Mouse (Mus musculus) adrenal gland, adult 8-10 months (tissue): ENCODE measurements around the gene H2-T22. TPM values are rescaled to one million over a fixed set of nuclear protein-coding genes. Genes with fewer than 3 reads are reported as not detected.

ENCODE experiments used
- DNase-seq: peaks from one replicate; pipeline ENCODE4 v3.0.0; 2022
- total RNA-seq, 4 experiments: library from RNA; stranded (reverse); gene quantifications; 2 replicates each; pipeline ENCODE4 v1.2.4; 2022

The H2-T22 gene
- total RNA-seq, 4 experiments from 2014 or later, result 33.8 to 65.4 (median 46.3) TPM

DNA sequence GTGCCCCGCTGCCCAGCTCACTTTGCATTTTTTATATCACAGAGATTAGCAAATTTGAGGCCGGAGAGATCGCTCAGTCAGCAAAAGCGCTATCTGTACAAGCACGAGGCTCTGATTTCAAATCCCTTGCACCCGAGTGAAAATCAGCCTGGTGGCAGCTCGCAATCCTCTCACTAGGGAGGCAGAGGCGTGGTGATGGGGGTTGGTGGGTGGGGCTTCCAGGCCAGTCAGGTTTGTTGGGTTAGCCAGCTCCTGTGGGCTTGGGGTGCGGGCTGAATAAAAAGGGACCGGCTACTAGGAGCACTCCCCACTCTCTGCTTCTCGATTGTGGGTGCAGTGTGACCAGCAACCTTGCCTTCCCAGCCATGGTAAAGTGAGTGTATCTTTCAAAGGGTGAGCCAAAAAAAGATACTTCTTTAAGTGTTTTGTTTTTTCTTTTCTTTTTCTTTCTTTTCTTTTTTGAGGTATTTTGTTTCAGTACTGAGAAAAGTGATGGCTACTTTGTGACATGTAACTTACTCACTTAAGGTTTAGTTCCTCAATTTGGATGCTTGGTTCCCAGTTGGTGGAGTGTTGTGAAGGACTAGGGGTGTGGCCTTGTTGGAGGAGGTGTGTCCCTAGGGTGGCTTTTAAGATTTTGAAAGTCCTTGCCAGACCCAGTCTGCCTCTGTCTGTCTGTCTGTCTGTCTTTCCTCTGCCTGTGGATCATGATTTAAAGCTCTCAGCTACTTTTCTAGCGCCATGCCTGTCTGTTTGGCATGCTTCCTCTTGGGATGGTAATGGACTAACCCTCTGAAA is 44.6 kb downstream of the H2-T22 start:
- DNase-seq, result no peak

DNA sequence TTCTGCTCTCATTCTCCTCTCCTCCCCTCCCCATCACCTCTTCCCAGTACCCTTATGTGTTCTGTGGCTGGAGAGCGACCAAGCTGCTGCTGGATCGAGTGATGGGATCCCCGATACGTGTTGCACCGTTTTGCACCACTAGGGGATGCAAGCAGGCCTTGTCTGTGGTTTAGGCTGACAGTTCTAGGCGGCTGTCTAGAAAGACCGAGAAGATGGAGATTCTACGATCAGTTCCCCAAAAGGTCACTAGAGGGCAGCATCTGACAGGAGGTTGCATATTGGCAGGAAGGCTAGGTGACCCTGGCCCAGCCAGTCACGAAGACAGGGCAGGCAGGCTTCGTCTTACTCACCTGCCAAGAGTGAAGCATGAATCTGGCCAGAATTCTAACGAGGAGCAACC is 45.6 kb downstream of the H2-T22 start:
- DNase-seq, result peak; percentile 94

DNA sequence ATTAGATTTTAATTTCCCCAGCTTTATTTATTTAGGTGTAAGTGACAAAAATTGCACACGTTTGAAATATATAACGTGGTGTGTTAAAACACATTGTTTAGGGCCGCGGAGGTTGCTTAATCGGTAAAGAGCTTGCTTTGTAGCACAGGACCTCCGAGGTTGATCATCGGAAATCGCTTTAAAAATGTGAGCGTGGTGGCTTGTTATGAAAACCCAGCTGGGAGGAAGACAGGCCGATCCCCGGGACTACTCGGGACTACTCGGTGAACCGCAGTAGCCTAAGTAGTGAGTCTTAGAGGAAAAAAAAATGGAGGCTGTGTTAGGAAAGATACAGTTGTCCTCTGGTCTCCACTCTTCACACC is 47.7 kb downstream of the H2-T22 start:
- DNase-seq, result no peak

DNA sequence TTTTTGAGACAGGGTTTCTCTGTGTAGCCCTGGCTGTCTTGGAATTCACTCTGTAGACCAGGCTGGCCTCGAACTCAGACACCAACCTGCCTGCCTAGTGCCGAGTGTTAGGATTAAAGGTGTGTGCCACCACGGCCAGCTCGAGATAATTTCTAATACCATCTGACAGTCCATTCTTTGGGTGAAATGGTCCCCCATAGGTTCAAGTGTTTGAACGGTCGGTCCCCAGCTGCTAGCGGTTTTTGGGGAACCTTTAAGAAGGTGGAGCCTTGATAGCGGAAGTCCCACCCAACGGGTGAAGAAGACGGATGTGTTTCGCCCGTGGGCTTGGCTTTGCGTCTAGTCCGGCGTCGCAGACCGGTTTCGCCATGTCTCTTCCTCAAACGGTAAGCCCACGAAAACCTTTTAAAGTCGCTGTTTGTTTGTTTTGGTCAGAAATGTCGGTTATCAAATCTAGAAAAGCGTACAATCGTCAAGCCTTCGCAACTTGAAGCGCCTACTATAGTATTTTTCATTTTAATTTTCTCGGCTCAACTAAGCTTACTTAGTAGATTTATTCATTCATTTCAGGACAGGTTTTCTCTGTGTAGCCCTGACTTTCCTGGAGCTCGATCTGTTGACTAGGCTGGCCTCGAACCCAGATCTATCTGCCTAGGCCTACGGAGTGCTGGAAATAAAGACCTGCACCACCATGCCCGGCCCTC is 48.2 kb downstream of the H2-T22 start:
- peak; percentile 78 for DNase-seq

DNA sequence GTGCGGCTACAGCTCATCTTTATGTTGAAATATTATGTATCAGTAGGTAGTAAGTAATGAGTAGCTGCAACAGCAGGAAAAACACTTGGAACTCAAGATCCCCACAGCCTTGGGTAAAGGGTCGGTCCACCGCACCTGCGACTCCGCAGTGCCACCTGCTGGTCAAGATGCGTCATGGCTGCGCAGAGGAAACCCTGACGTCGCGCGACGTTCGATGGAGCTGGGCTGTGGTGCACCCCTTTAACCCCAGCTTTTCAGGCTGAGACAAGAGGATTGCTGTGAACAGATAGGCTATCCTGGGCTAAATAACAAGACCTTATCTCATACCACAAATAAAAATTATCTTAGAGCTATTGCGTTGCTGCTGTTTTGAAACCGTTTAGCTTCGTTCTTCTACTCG is 48.9 kb downstream of the H2-T22 start:
- DNase-seq, result peak; percentile 47

DNA sequence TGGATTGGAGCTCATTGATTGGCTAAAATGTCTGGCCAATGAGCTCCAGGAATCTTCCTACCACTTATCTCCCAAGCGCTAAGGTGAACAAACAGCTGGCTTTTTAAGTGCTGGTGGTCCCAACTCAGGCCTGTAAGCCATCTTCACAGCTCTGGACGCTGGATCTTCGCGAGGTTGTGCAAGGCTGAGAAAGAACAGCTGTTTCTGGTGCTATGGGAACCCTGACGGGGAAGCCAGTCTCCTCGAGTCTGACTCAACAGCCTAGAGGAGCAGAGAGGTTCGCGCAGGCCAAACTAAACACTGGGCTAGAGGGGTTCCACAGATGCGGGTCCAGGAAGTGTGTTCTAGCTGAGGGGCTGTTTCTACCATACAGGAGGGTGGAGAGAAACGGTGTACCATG is 50.8 kb downstream of the H2-T22 start:
- no peak for DNase-seq

Other genes starting within 250 kb of the H2-T22 start
- gene Ier3, start 221.1 kb downstream of the H2-T22 start, total RNA-seq, result 10 to 100 TPM in 3 of 4 experiments, 1 to 10 TPM in 1; 8.3 to 19.3 (median 13.7) TPM
- 100 to 1,000 TPM in 2 of 4 experiments, 10 to 100 TPM in 2; 57.2 to 117 (median 94.8) TPM for gene Flot1, start 219.5 kb downstream of the H2-T22 start, total RNA-seq
- gene Tubb5, start 204.4 kb downstream of the H2-T22 start, total RNA-seq, result 100 to 1,000 TPM; 141 to 168 (median 159) TPM
- gene Mdc1, start 201.2 kb downstream of the H2-T22 start, total RNA-seq, result 10 to 100 TPM; 20.9 to 28.2 (median 24.1) TPM
- 1 to 10 TPM; 2.5 to 5.4 (median 5.0) TPM for gene Nrm, start 181.4 kb downstream of the H2-T22 start, total RNA-seq
- 10 to 100 TPM; 35.4 to 47.9 (median 40.0) TPM for gene Ppp1r18, start 177.2 kb downstream of the H2-T22 start, total RNA-seq
- 10 to 100 TPM; 40.6 to 57.8 (median 52.0) TPM for gene Dhx16, start 162.9 kb downstream of the H2-T22 start, total RNA-seq
- 10 to 100 TPM; 33.1 to 46.5 (median 40.3) TPM for gene 2310061I04Rik, start 145.3 kb downstream of the H2-T22 start, total RNA-seq
- 10 to 100 TPM; 34.8 to 61.0 (median 44.9) TPM for gene Atat1, start 132.7 kb downstream of the H2-T22 start, total RNA-seq
- 100 to 1,000 TPM in 2 of 4 experiments, 10 to 100 TPM in 2; 81.7 to 102 (median 99.4) TPM for gene Mrps18b, start 126.4 kb downstream of the H2-T22 start, total RNA-seq
- gene Ppp1r10, start 126.3 kb downstream of the H2-T22 start, total RNA-seq, result 100 to 1,000 TPM in 1 of 4 experiments, 10 to 100 TPM in 3; 65.5 to 105 (median 89.6) TPM
- gene Abcf1, start 73.0 kb downstream of the H2-T22 start, total RNA-seq, result 100 to 1,000 TPM in 1 of 4 experiments, 10 to 100 TPM in 3; 87.1 to 104 (median 93.9) TPM
- 10 to 100 TPM; 52.4 to 65.5 (median 59.7) TPM for gene Gnl1, start 62.9 kb downstream of the H2-T22 start, total RNA-seq
- gene Prr3, start 62.5 kb downstream of the H2-T22 start, total RNA-seq, result 10 to 100 TPM; 19.0 to 38.5 (median 27.2) TPM
- 1 to 10 TPM; 6.0 to 9.2 (median 6.9) TPM for gene H2-T24, start 22.2 kb downstream of the H2-T22 start, total RNA-seq
- 100 to 1,000 TPM in 1 of 4 experiments, 10 to 100 TPM in 3; 65.8 to 110 (median 93.4) TPM for gene H2-T23, start 9.9 kb downstream of the H2-T22 start, total RNA-seq
- under 1 TPM in 2 of 4 experiments, not detected in 2; 0.17 to 0.30 TPM for gene Gm6034, start 214 bp upstream of the H2-T22 start, total RNA-seq
- 1 to 10 TPM; 5.8 to 7.9 (median 6.7) TPM for gene Gm11127, start 15.6 kb upstream of the H2-T22 start, total RNA-seq
- gene Gm19684, start 78.9 kb upstream of the H2-T22 start, total RNA-seq, result 1 to 10 TPM in 1 of 4 experiments, under 1 TPM in 3; 0.23 to 1.1 (median 0.58) TPM
- under 1 TPM in 2 of 4 experiments, not detected in 2; 0.62 to 0.65 TPM for gene Gm7030, start 86.7 kb upstream of the H2-T22 start, total RNA-seq
- 1 to 10 TPM in 1 of 4 experiments, under 1 TPM in 1, not detected in 2; 0.40 to 1.2 TPM for gene Gm8909, start 125.8 kb upstream of the H2-T22 start, total RNA-seq
- not detected for gene H2-T3, start 147.5 kb upstream of the H2-T22 start, total RNA-seq
- 10 to 100 TPM; 38.8 to 46.8 (median 43.4) TPM for gene Rpp21, start 215.3 kb upstream of the H2-T22 start, total RNA-seq
- 10 to 100 TPM; 17.9 to 32.7 (median 23.6) TPM for gene Trim39, start 229.5 kb upstream of the H2-T22 start, total RNA-seq
- not detected for gene H2-M10.2, start 243.7 kb upstream of the H2-T22 start, total RNA-seq